Mouse (Mus musculus): ENCODE data around the gene Lrrc4c. TPM values are rescaled to one million over a fixed set of nuclear protein-coding genes. Genes with fewer than 3 reads are reported as not detected.

Gene Lrrc4c
- polyA plus RNA-seq, 1 experiment from 2014 or later, result 0.92 TPM

GRCm38 (mm10) chr2:97124246-97124645 lies 806.3 kb downstream of the Lrrc4c start:
- ATAC-seq (ENCODE audit: extremely low read depth, insufficient number of reproducible peaks, low FRiP score, low TSS enrichment), result no peak
- Histone ChIP-seq H3K9me3 (no peaks in the 10 kb centered on the region), H3K27ac (replicated peaks) (no peak overlapping the region), H3K36me3 (no peaks in the 10 kb centered on the region), H3K4me2 (no peak overlapping the region), H3K4me3 (no peak overlapping the region), H3K9ac (no peak overlapping the region), H3K4me1 (no peaks in the 10 kb centered on the region), H3K27me3 (replicated peaks) (no peaks in the 10 kb centered on the region)
- WGBS, result 70% methylated on average over 3 of the region's 3 CpGs

GRCm38 (mm10) chr2:97138454-97138853 lies 820.5 kb downstream of the Lrrc4c start:
- no peak for ATAC-seq (ENCODE audit: extremely low read depth, insufficient number of reproducible peaks, low FRiP score, low TSS enrichment)
- Histone ChIP-seq H3K27me3 (replicated peaks) (no peaks in the 10 kb centered on the region), H3K4me3 (no peak overlapping the region), H3K4me1 (0 out of 2 replicates have a peak, but pooled peaks cover 4% of the 10 kb centered on the region), H3K9me3 (no peaks in the 10 kb centered on the region), H3K4me2 (no peak overlapping the region), H3K9ac (no peak overlapping the region), H3K27ac (replicated peaks) (no peak overlapping the region), H3K36me3 (no peaks in the 10 kb centered on the region)
- 46% methylated on average over 3 of the region's 3 CpGs for WGBS

- 79% methylated on average over 3 of the region's 3 CpGs for WGBS
- H3K9me3 ChIP-seq, result no peaks in the 10 kb centered on the region
- H3K9ac ChIP-seq, result no peak overlapping the region
These were observed 833.7 kb downstream of the Lrrc4c start for GRCm38 (mm10) chr2:97151626-97152194.

GRCm38 (mm10) chr2:97165745-97166144 lies 847.8 kb downstream of the Lrrc4c start:
- Histone ChIP-seq H3K4me3 (no peak overlapping the region), H3K9ac (no peak overlapping the region), H3K36me3 (no peaks in the 10 kb centered on the region), H3K27ac (replicated peaks) (no peak overlapping the region), H3K9me3 (no peaks in the 10 kb centered on the region), H3K4me2 (no peak overlapping the region), H3K27me3 (replicated peaks) (no peaks in the 10 kb centered on the region), H3K4me1 (no peaks in the 10 kb centered on the region)
- WGBS, result 74% methylated on average over 2 of the region's 2 CpGs
- ATAC-seq (ENCODE audit: extremely low read depth, insufficient number of reproducible peaks, low FRiP score, low TSS enrichment), result no peak

More at GRCm38 (mm10) chr2:97151626-97152194, 833.7 kb downstream of the Lrrc4c start:
- Histone ChIP-seq H3K4me1 (no peaks in the 10 kb centered on the region), H3K27me3 (replicated peaks) (no peaks in the 10 kb centered on the region), H3K4me3 (no peak overlapping the region), H3K36me3 (no peaks in the 10 kb centered on the region), H3K27ac (replicated peaks) (no peak overlapping the region), H3K4me2 (no peak overlapping the region)
- no peak for ATAC-seq (ENCODE audit: extremely low read depth, insufficient number of reproducible peaks, low FRiP score, low TSS enrichment)

GRCm38 (mm10) chr2:97178399-97178798 lies 860.4 kb downstream of the Lrrc4c start:
- Histone ChIP-seq H3K4me3 (no peak overlapping the region), H3K27ac (replicated peaks) (no peak overlapping the region), H3K9me3 (no peaks in the 10 kb centered on the region), H3K4me1 (no peaks in the 10 kb centered on the region), H3K27me3 (replicated peaks) (no peaks in the 10 kb centered on the region), H3K4me2 (no peak overlapping the region), H3K36me3 (no peaks in the 10 kb centered on the region), H3K9ac (no peak overlapping the region)
- WGBS, result 71% methylated on average over 4 of the region's 4 CpGs
- no peak for ATAC-seq (ENCODE audit: extremely low read depth, insufficient number of reproducible peaks, low FRiP score, low TSS enrichment)

- ATAC-seq (ENCODE audit: extremely low read depth, insufficient number of reproducible peaks, low FRiP score, low TSS enrichment), result no peak
- H3K4me1 ChIP-seq, result no peaks in the 10 kb centered on the region
- 70% methylated on average over 4 of the region's 4 CpGs for WGBS
These were observed 879.1 kb downstream of the Lrrc4c start for GRCm38 (mm10) chr2:97196968-97197606.

GRCm38 (mm10) chr2:97232966-97233365 lies 915.0 kb downstream of the Lrrc4c start:
- Histone ChIP-seq H3K4me3 (no peak overlapping the region), H3K9me3 (no peaks in the 10 kb centered on the region), H3K9ac (no peak overlapping the region), H3K4me1 (peaks cover 4% of the 10 kb centered on the region; the same call in 1 of the 2 replicates), H3K36me3 (no peaks in the 10 kb centered on the region), H3K27ac (replicated peaks) (peak overlapping the region; percentile 53), H3K4me2 (no peak overlapping the region), H3K27me3 (replicated peaks) (no peaks in the 10 kb centered on the region)
- no peak; the same call in 1 of the 2 replicates for ATAC-seq (ENCODE audit: extremely low read depth, insufficient number of reproducible peaks, low FRiP score, low TSS enrichment)
- WGBS, result 60% methylated on average over 3 of the region's 3 CpGs

More at GRCm38 (mm10) chr2:97196968-97197606, 879.1 kb downstream of the Lrrc4c start:
- H3K4me2 ChIP-seq, result no peak overlapping the region
- H3K9me3 ChIP-seq, result no peaks in the 10 kb centered on the region
- H3K36me3 ChIP-seq, result no peaks in the 10 kb centered on the region
- no peak overlapping the region for H3K27ac ChIP-seq (replicated peaks)
- H3K27me3 ChIP-seq (replicated peaks), result no peaks in the 10 kb centered on the region
- H3K4me3 ChIP-seq, result no peak overlapping the region
- no peak overlapping the region for H3K9ac ChIP-seq

GRCm38 (mm10) chr2:97234074-97234473 lies 916.1 kb downstream of the Lrrc4c start:
- H3K27ac ChIP-seq (replicated peaks), result no peak overlapping the region
- ATAC-seq (ENCODE audit: extremely low read depth, insufficient number of reproducible peaks, low FRiP score, low TSS enrichment), result no peak
- no peaks in the 10 kb centered on the region for H3K27me3 ChIP-seq (replicated peaks)
- no peaks in the 10 kb centered on the region for H3K9me3 ChIP-seq
- WGBS, result 40% methylated on average over 1 of the region's 1 CpGs
- no peak overlapping the region for H3K4me3 ChIP-seq
- no peaks in the 10 kb centered on the region for H3K36me3 ChIP-seq
- peaks cover 4% of the 10 kb centered on the region; the same call in 1 of the 2 replicates for H3K4me1 ChIP-seq
- H3K9ac ChIP-seq, result no peak overlapping the region
- H3K4me2 ChIP-seq, result no peak overlapping the region

GRCm38 (mm10) chr2:97274651-97275050 lies 956.7 kb downstream of the Lrrc4c start:
- H3K4me3 ChIP-seq, result no peak overlapping the region
- ATAC-seq (ENCODE audit: extremely low read depth, insufficient number of reproducible peaks, low FRiP score, low TSS enrichment), result no peak; the same call in 1 of the 2 replicates
- no peaks in the 10 kb centered on the region for H3K9me3 ChIP-seq
- H3K4me1 ChIP-seq, result no peaks in the 10 kb centered on the region
- H3K27ac ChIP-seq (replicated peaks), result no peak overlapping the region
- H3K9ac ChIP-seq, result no peak overlapping the region
- WGBS, result 30% methylated on average over 2 of the region's 2 CpGs
- no peak overlapping the region for H3K4me2 ChIP-seq
- no peaks in the 10 kb centered on the region for H3K27me3 ChIP-seq (replicated peaks)
- H3K36me3 ChIP-seq, result no peaks in the 10 kb centered on the region

- no peak overlapping the region for H3K4me2 ChIP-seq
- ATAC-seq (ENCODE audit: extremely low read depth, insufficient number of reproducible peaks, low FRiP score, low TSS enrichment), result no peak
- H3K27ac ChIP-seq (replicated peaks), result no peak overlapping the region
- no peaks in the 10 kb centered on the region for H3K9me3 ChIP-seq
- H3K4me3 ChIP-seq, result no peak overlapping the region
- H3K4me1 ChIP-seq, result no peaks in the 10 kb centered on the region
- H3K36me3 ChIP-seq, result no peaks in the 10 kb centered on the region
- no peaks in the 10 kb centered on the region for H3K27me3 ChIP-seq (replicated peaks)
- H3K9ac ChIP-seq, result no peak overlapping the region
These were observed 967.0 kb downstream of the Lrrc4c start for GRCm38 (mm10) chr2:97284986-97285385.

GRCm38 (mm10) chr2:97294216-97294615 lies 976.2 kb downstream of the Lrrc4c start:
- ATAC-seq (ENCODE audit: extremely low read depth, insufficient number of reproducible peaks, low FRiP score, low TSS enrichment), result no peak
- Histone ChIP-seq H3K36me3 (no peaks in the 10 kb centered on the region), H3K4me1 (no peaks in the 10 kb centered on the region), H3K9me3 (no peaks in the 10 kb centered on the region), H3K4me3 (no peak overlapping the region), H3K27me3 (replicated peaks) (no peaks in the 10 kb centered on the region), H3K4me2 (no peak overlapping the region), H3K27ac (replicated peaks) (no peak overlapping the region), H3K9ac (no peak overlapping the region)
- 74% methylated on average over 3 of the region's 3 CpGs for WGBS

GRCm38 (mm10) chr2:97299704-97300103 lies 981.7 kb downstream of the Lrrc4c start:
- Histone ChIP-seq H3K9me3 (no peaks in the 10 kb centered on the region), H3K9ac (no peak overlapping the region), H3K27ac (replicated peaks) (no peak overlapping the region), H3K4me2 (no peak overlapping the region), H3K27me3 (replicated peaks) (no peaks in the 10 kb centered on the region), H3K36me3 (no peaks in the 10 kb centered on the region), H3K4me3 (no peak overlapping the region), H3K4me1 (no peaks in the 10 kb centered on the region)
- 61% methylated on average over 2 of the region's 2 CpGs for WGBS
- ATAC-seq (ENCODE audit: extremely low read depth, insufficient number of reproducible peaks, low FRiP score, low TSS enrichment), result no peak

All from heart, embryonic 13.5 days (tissue).